ENCODE assay signal across 12 mouse cellular contexts in genomic region chr7:116728379-116728778, GRCm38 (mm10).
DNase-seq lines count a peak whose midpoint lies in the region; ATAC-seq and TF ChIP-seq lines count a peak whose summit lies in the region.
"Had no signal": no experiment of that assay in that cellular context is flagged by ENCODE, and none has a peak within 500 bp of the region (broad histone marks: within the 10 kb centered on the region; RNA-seq: fewer than 3 reads in every experiment).

No protein-coding gene starts in this region.

- no peaks in the 10 kb centered on the region for H3K27me3 ChIP-seq in forebrain, embryonic 15.5 days
- H3K27me3 ChIP-seq in forebrain, embryonic 11.5 days (ENCODE audit: control insufficient read depth, insufficient read depth, low read length) = no peaks in the 10 kb centered on the region
- no peaks in the 10 kb centered on the region for H3K27me3 ChIP-seq in midbrain, embryonic 10.5 days (ENCODE audit: low read depth, poor library complexity, severe bottlenecking)
- H3K27me3 ChIP-seq in midbrain, embryonic 15.5 days (replicated peaks) = no peaks in the 10 kb centered on the region
- no peaks in the 10 kb centered on the region for H3K27me3 ChIP-seq in stomach, embryonic 16.5 days (ENCODE audit: control insufficient read depth, insufficient read depth, low read length)
- H3K27me3 ChIP-seq in cerebellum, adult 2 months (ENCODE audit: control insufficient read depth, insufficient read depth, low read length) = no peaks in the 10 kb centered on the region
- H3K27me3 ChIP-seq: hindbrain, embryonic 13.5 days had no signal

- intact Hi-C loops in heart, postnatal 10 days (cut with DNase I) = no loop called here

- no peak overlapping the region for H3K4me2 ChIP-seq in forebrain, embryonic 15.5 days (replicated peaks)
- H3K4me2 ChIP-seq in forebrain, embryonic 11.5 days (ENCODE audit: low read depth, low read length, severe bottlenecking) = no peak overlapping the region
- H3K4me2 ChIP-seq in midbrain, embryonic 15.5 days = no peak overlapping the region
- H3K4me2 ChIP-seq in stomach, embryonic 16.5 days (ENCODE audit: low read depth, low read length) = no peak overlapping the region
- H3K4me2 ChIP-seq: hindbrain, embryonic 13.5 days had no signal

- peak overlapping the region; percentile 34 for H3K27ac ChIP-seq in forebrain, embryonic 15.5 days (replicated peaks)
- H3K27ac ChIP-seq in forebrain, embryonic 11.5 days (ENCODE audit: low read depth, low read length) = no peak overlapping the region
- no peak overlapping the region for H3K27ac ChIP-seq in midbrain, embryonic 10.5 days (replicated peaks)
- H3K27ac ChIP-seq in midbrain, embryonic 15.5 days = no peak overlapping the region
- no peak overlapping the region for H3K27ac ChIP-seq in stomach, embryonic 16.5 days (ENCODE audit: low read length)
- no peak overlapping the region for H3K27ac ChIP-seq in cerebellum, adult 2 months (ENCODE audit: insufficient read depth, low read length)
- H3K27ac ChIP-seq: hindbrain, embryonic 13.5 days; liver, embryonic 14.5 days had no signal

- H3K36me3 ChIP-seq in forebrain, embryonic 15.5 days = no peaks in the 10 kb centered on the region
- no peaks in the 10 kb centered on the region for H3K36me3 ChIP-seq in forebrain, embryonic 11.5 days (ENCODE audit: control insufficient read depth, insufficient read depth, low read length)
- no peaks in the 10 kb centered on the region for H3K36me3 ChIP-seq in midbrain, embryonic 10.5 days
- no peaks in the 10 kb centered on the region for H3K36me3 ChIP-seq in midbrain, embryonic 15.5 days (replicated peaks)
- H3K36me3 ChIP-seq in stomach, embryonic 16.5 days (ENCODE audit: control insufficient read depth, insufficient read depth, low read length) = no peaks in the 10 kb centered on the region
- H3K36me3 ChIP-seq: hindbrain, embryonic 13.5 days had no signal

- TF ChIP-seq CTCF in cerebellum, adult 2 months (IDR thresholded peaks at IDR 0.05; ENCODE audit: borderline replicate concordance, insufficient read depth, low read depth, low read length) = no peak

- 62% methylated on average over 2 of the region's 2 CpGs for WGBS in forebrain, embryonic 15.5 days
- WGBS in forebrain, embryonic 11.5 days = 85% methylated on average over 2 of the region's 2 CpGs
- 85% methylated on average over 2 of the region's 2 CpGs for WGBS in midbrain, embryonic 10.5 days
- WGBS in midbrain, embryonic 15.5 days = 61% methylated on average over 2 of the region's 2 CpGs
- 31% methylated on average over 2 of the region's 2 CpGs for whole genome bisulfite sequencing in stomach, embryonic 16.5 days
- WGBS in cerebellum, adult 2 months = 38% methylated on average over 2 of the region's 2 CpGs

- no peak overlapping the region for H3K4me3 ChIP-seq in forebrain, embryonic 15.5 days
- no peak overlapping the region for H3K4me3 ChIP-seq in forebrain, embryonic 11.5 days (ENCODE audit: low read depth, low read length)
- no peak overlapping the region for H3K4me3 ChIP-seq in midbrain, embryonic 10.5 days
- no peak overlapping the region for H3K4me3 ChIP-seq in midbrain, embryonic 15.5 days
- H3K4me3 ChIP-seq in stomach, embryonic 16.5 days (replicated peaks; ENCODE audit: low read length) = no peak overlapping the region
- no peak overlapping the region for H3K4me3 ChIP-seq in cerebellum, adult 2 months (replicated peaks; ENCODE audit: insufficient read depth, low read depth, low read length)
- H3K4me3 ChIP-seq: hindbrain, embryonic 13.5 days had no signal

- no peaks in the 10 kb centered on the region for H3K9me3 ChIP-seq in forebrain, embryonic 15.5 days
- H3K9me3 ChIP-seq in forebrain, embryonic 11.5 days (ENCODE audit: control insufficient read depth, low read length) = no peaks in the 10 kb centered on the region
- H3K9me3 ChIP-seq in midbrain, embryonic 10.5 days (replicated peaks) = no peaks in the 10 kb centered on the region
- no peaks in the 10 kb centered on the region for H3K9me3 ChIP-seq in midbrain, embryonic 15.5 days
- no peaks in the 10 kb centered on the region for H3K9me3 ChIP-seq in stomach, embryonic 16.5 days (replicated peaks; ENCODE audit: control insufficient read depth, low read length)
- H3K9me3 ChIP-seq: hindbrain, embryonic 13.5 days had no signal

- DNase-seq in forebrain, embryonic 11.5 days (ENCODE audit: low spot score) = no peak
- DNase-seq in midbrain, embryonic 10.5 days (ENCODE audit: low spot score) = peak; percentile 6
- DNase-seq in heart, postnatal 10 days = peak; percentile 48 to 55
- no peak for DNase-seq in cerebellum, adult 2 months
- DNase-seq in ovary, postnatal 10 days (ENCODE audit: low spot score) = no peak
- DNase-seq: adrenal gland, postnatal 25 days; cerebellum, postnatal 25 days had no signal

- TF ChIP-seq POLR2A in cerebellum, adult 2 months (IDR thresholded peaks at IDR 0.05; ENCODE audit: borderline replicate concordance, insufficient read depth, low read length) = no peak

- H3K4me1 ChIP-seq in forebrain, embryonic 15.5 days = peaks cover 10% of the 10 kb centered on the region; the same call in 1 of the 2 replicates
- H3K4me1 ChIP-seq in forebrain, embryonic 11.5 days (replicated peaks; ENCODE audit: control insufficient read depth, insufficient read depth, low read length) = no peaks in the 10 kb centered on the region
- H3K4me1 ChIP-seq in midbrain, embryonic 10.5 days = no peaks in the 10 kb centered on the region
- no peaks in the 10 kb centered on the region for H3K4me1 ChIP-seq in midbrain, embryonic 15.5 days
- H3K4me1 ChIP-seq in stomach, embryonic 16.5 days (ENCODE audit: control insufficient read depth, insufficient read depth, low read length) = no peaks in the 10 kb centered on the region
- H3K4me1 ChIP-seq in cerebellum, adult 2 months (ENCODE audit: control insufficient read depth, insufficient read depth, low read length) = no peaks in the 10 kb centered on the region

- H3K9ac ChIP-seq in forebrain, embryonic 15.5 days (replicated peaks) = no peak overlapping the region
- H3K9ac ChIP-seq in forebrain, embryonic 11.5 days (ENCODE audit: low read length) = no peak overlapping the region
- H3K9ac ChIP-seq in midbrain, embryonic 15.5 days = no peak overlapping the region
- no peak overlapping the region for H3K9ac ChIP-seq in stomach, embryonic 16.5 days (ENCODE audit: low read length)
- H3K9ac ChIP-seq: hindbrain, embryonic 13.5 days; liver, embryonic 14.5 days had no signal

- ATAC-seq in forebrain, embryonic 15.5 days (replicated peaks) = no peak
- ATAC-seq in forebrain, embryonic 11.5 days (replicated peaks; ENCODE audit: low FRiP score) = no peak
- no peak for ATAC-seq in midbrain, embryonic 15.5 days (replicated peaks)
- 0 out of 2 replicates have a peak, but pooled peaks have one; percentile 68 for ATAC-seq in stomach, embryonic 16.5 days (ENCODE audit: insufficient read depth, low FRiP score)

Comparison
In these comparisons a context has a peak if more than half of its experiments do, and no peak if none do; other contexts are left out.
1. DNase-seq: peak in midbrain, embryonic 10.5 days (single experiment) and heart, postnatal 10 days (2 of 2); none in forebrain, embryonic 11.5 days (single experiment), cerebellum, adult 2 months (0 of 2) and ovary, postnatal 10 days (single experiment).